Mouse (Mus musculus) kidney, embryonic 16.5 days (tissue): Measurements from ENCODE around the gene Ttc27. TPM values are rescaled to one million over a fixed set of nuclear protein-coding genes. Genes with fewer than 3 reads are reported as not detected.

Experiments used
- ATAC-seq: fragments of 200-750 bp; cut with Nextera tagmentation; 2 replicates; pipeline ENCODE4 v1.8.0; 2017; ENCODE audit warnings: moderate TSS enrichment; ENCODE audit not compliant: low FRiP score, low TSS enrichment
- H3K27ac ChIP-seq: fragments of 300-500 bp; sonication (generic); 2 replicates; pipeline ENCODE4 v1.5.1; 2014; ENCODE audit warnings: low read length
- H3K27me3 ChIP-seq: fragments of 300-500 bp; sonication (generic); 2 replicates; pipeline ENCODE4 v1.6.1; 2014; ENCODE audit warnings: low read length, control low read depth, mixed read lengths; ENCODE audit not compliant: insufficient read depth
- H3K36me3 ChIP-seq: fragments of 300-500 bp; sonication (generic); 2 replicates; pipeline ENCODE4 v1.6.1; 2014; ENCODE audit warnings: low read length, control low read depth, mixed read lengths; ENCODE audit not compliant: insufficient read depth
- H3K4me1 ChIP-seq: fragments of 300-500 bp; sonication (generic); 2 replicates; pipeline ENCODE4 v1.6.1; 2014; ENCODE audit warnings: low read length, control low read depth, mixed read lengths; ENCODE audit not compliant: insufficient read depth
- H3K4me2 ChIP-seq: fragments of 300-500 bp; sonication (generic); replicated peaks from 2 replicates; pipeline ENCODE4 v1.6.1; 2014; ENCODE audit warnings: low read depth, low read length
- H3K4me3 ChIP-seq: fragments of 300-500 bp; sonication (generic); 2 replicates; pipeline ENCODE4 v1.5.1; 2014; ENCODE audit warnings: mild to moderate bottlenecking, low read length
- H3K9ac ChIP-seq: fragments of 300-500 bp; sonication (generic); replicated peaks from 2 replicates; pipeline ENCODE4 v1.6.1; 2014; ENCODE audit warnings: low read length
- H3K9me3 ChIP-seq: fragments of 300-500 bp; sonication (generic); 2 replicates; pipeline ENCODE4 v1.6.1; 2016; ENCODE audit warnings: low read length, control low read depth
- WGBS: fragments of 180-500 bp; shearing (Covaris S2); extraction: QIAGEN DNeasy Blood & Tissue Kit; methylation state at CpG from one replicate; pipeline ENCODE4 v1.1.7; 2014; 5-methylcytosine and 5-hydroxymethylcytosine counted together
- polyA plus RNA-seq: library from polyadenylated mRNA; unstranded; fragments of >200 nt; fragmentation: Nextera tagmentation; extraction: Ambion mirVana; gene quantifications from 2 replicates; pipeline ENCODE4 v1.2.1, GENCODE M21; 2015

The Ttc27 gene
- polyA plus RNA-seq, 1 experiment from 2014 or later: 28.8 TPM

- H3K4me1 ChIP-seq: no peaks in the 10 kb centered on the region
- H3K9me3 ChIP-seq: no peaks in the 10 kb centered on the region
- H3K4me2 ChIP-seq: no peak overlapping the region
- ATAC-seq: no peak
- no peak overlapping the region for H3K4me3 ChIP-seq
- H3K27me3 ChIP-seq: no peaks in the 10 kb centered on the region
- no peak overlapping the region for H3K27ac ChIP-seq
- no peak overlapping the region for H3K9ac ChIP-seq
- H3K36me3 ChIP-seq: peaks cover 22% of the 10 kb centered on the region; the same call in 1 of the 2 replicates
- 82% methylated on average over 5 of the region's 5 CpGs for WGBS
Measured at GRCm38 (mm10) chr17:74705480-74705879, 12.1 kb upstream of the Ttc27 start.

DNA sequence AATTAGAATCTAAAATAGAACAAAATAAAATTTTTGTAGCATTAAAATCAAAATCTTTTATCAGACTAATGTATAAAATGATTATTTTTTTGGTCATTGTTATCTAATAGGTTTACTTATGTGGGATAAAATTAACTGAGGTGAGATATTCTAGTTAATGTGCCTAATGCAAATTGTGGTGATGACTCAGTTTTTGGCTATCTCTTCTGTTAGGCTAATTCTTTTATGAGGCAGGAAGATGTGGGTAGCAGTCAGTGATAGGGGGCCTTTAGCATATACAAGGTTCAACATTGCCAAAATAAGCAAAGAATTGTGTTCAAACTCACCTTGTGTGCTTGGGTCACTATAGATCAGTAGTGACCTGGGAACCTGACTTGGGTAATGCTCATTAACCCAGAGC, 10.9 kb upstream of the Ttc27 start:
- Histone ChIP-seq H3K27ac (no peak overlapping the region), H3K36me3 (peaks cover 16% of the 10 kb centered on the region; the same call in 1 of the 2 replicates), H3K4me1 (no peaks in the 10 kb centered on the region), H3K4me2 (no peak overlapping the region), H3K4me3 (no peak overlapping the region), H3K27me3 (no peaks in the 10 kb centered on the region), H3K9ac (no peak overlapping the region), H3K9me3 (no peaks in the 10 kb centered on the region)
- no peak for ATAC-seq

GRCm38 (mm10) chr17:74707637-74708152, 9.8 kb upstream of the Ttc27 start:
- WGBS: 85% methylated on average over 7 of the region's 7 CpGs

GRCm38 (mm10) chr17:74710731-74711130, 6.8 kb upstream of the Ttc27 start:
- Histone ChIP-seq H3K4me2 (no peak overlapping the region), H3K4me3 (no peak overlapping the region), H3K27me3 (no peaks in the 10 kb centered on the region), H3K36me3 (no peaks in the 10 kb centered on the region), H3K9ac (no peak overlapping the region), H3K4me1 (no peaks in the 10 kb centered on the region), H3K9me3 (no peaks in the 10 kb centered on the region), H3K27ac (no peak overlapping the region)
- 67% methylated on average over 4 of the region's 4 CpGs for WGBS
- ATAC-seq: peak; percentile 42; the same call in 1 of the 2 replicates

More at GRCm38 (mm10) chr17:74707637-74708152, 9.8 kb upstream of the Ttc27 start:
- ATAC-seq: no peak
- Histone ChIP-seq H3K9ac (no peak overlapping the region), H3K4me3 (no peak overlapping the region), H3K9me3 (no peaks in the 10 kb centered on the region), H3K4me2 (no peak overlapping the region), H3K36me3 (peaks cover 10% of the 10 kb centered on the region; the same call in 1 of the 2 replicates), H3K4me1 (no peaks in the 10 kb centered on the region), H3K27me3 (no peaks in the 10 kb centered on the region), H3K27ac (no peak overlapping the region)

- Histone ChIP-seq H3K9me3 (no peaks in the 10 kb centered on the region), H3K4me3 (no peak overlapping the region), H3K36me3 (no peaks in the 10 kb centered on the region), H3K9ac (no peak overlapping the region), H3K27ac (no peak overlapping the region), H3K27me3 (no peaks in the 10 kb centered on the region), H3K4me2 (no peak overlapping the region), H3K4me1 (no peaks in the 10 kb centered on the region)
- no peak for ATAC-seq
- WGBS: 84% methylated on average over 8 of the region's 8 CpGs
Measured at GRCm38 (mm10) chr17:74711627-74712026, 5.9 kb upstream of the Ttc27 start.

GRCm38 (mm10) chr17:74715128-74715527, 2.4 kb upstream of the Ttc27 start:
- WGBS: 59% methylated on average over 3 of the region's 3 CpGs
- H3K27ac ChIP-seq: no peak overlapping the region
- no peak overlapping the region for H3K9ac ChIP-seq
- H3K4me2 ChIP-seq: no peak overlapping the region
- ATAC-seq: no peak
- no peak overlapping the region for H3K4me3 ChIP-seq
- no peaks in the 10 kb centered on the region for H3K27me3 ChIP-seq
- no peaks in the 10 kb centered on the region for H3K9me3 ChIP-seq
- 0 out of 2 replicates have a peak, but pooled peaks cover 3% of the 10 kb centered on the region for H3K4me1 ChIP-seq
- H3K36me3 ChIP-seq: no peaks in the 10 kb centered on the region

- Histone ChIP-seq H3K4me3 (no peak overlapping the region), H3K27ac (no peak overlapping the region), H3K4me2 (no peak overlapping the region), H3K27me3 (no peaks in the 10 kb centered on the region), H3K9ac (no peak overlapping the region), H3K4me1 (0 out of 2 replicates have a peak, but pooled peaks cover 3% of the 10 kb centered on the region), H3K36me3 (no peaks in the 10 kb centered on the region), H3K9me3 (no peaks in the 10 kb centered on the region)
- ATAC-seq: no peak
- WGBS: 63% methylated on average over 1 of the region's 1 CpGs
Measured at GRCm38 (mm10) chr17:74715724-74716123, 1.8 kb upstream of the Ttc27 start.

DNA sequence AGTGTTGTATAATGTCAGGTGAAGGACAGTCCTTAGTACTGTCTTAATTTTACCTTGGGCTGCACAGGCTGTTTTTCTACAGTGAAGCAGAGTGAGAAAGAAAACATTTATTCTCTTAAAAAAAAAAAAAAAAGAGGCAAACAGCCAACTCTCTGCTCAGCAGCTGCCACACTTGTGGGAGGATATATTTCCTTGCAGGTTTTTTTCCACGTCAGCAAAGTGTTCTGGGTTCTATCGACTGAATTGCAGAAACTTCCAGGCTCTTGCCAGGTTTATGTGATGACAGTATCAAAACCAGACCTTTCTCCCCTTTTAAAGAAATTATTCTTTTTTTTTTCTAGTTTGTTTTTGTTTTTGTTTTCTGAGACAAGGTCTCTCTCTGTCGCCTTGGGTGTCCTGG, 889 bp upstream of the Ttc27 start:
- ATAC-seq: no peak
- H3K9ac ChIP-seq: no peak overlapping the region; the same call in 1 of the 2 replicates
- H3K36me3 ChIP-seq: no peaks in the 10 kb centered on the region
- no peak overlapping the region for H3K27ac ChIP-seq
- H3K27me3 ChIP-seq: no peaks in the 10 kb centered on the region
- 0 out of 2 replicates have a peak, but pooled peaks cover 3% of the 10 kb centered on the region for H3K4me1 ChIP-seq
- no peaks in the 10 kb centered on the region for H3K9me3 ChIP-seq
- peak overlapping the region; percentile 88 for H3K4me2 ChIP-seq
- WGBS: 47% methylated on average over 3 of the region's 3 CpGs
- H3K4me3 ChIP-seq: no peak overlapping the region; the same call in 1 of the 2 replicates

DNA sequence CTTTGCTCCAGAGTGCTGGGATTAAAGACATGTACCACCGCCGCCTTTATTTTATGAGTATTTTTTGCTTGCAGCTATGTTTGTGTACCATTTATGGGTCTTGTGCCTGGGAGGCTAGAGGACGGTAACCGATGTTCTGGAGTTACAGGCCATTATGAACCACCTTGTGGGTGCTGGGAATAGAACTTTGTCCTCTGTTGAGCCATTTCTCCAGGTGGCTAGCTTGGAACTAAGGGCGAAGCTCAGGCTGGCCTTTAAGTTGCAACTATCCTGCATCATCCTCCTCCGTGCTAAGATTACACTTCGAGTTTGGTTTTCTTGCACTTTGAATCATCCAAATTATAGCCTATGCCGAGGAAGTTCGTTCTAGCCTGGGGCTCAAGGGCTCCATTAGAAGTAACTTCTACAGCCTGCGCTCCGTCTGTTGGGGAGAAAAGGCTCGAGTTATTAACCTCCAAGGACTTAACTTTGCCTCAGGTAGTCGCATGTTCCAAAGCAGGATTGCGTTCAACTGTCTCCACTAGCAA, 378 bp upstream of the Ttc27 start:
- Histone ChIP-seq H3K9ac (peak overlapping the region; percentile 77), H3K27me3 (no peaks in the 10 kb centered on the region), H3K9me3 (no peaks in the 10 kb centered on the region), H3K4me3 (peak overlapping the region; percentile 80), H3K27ac (peak overlapping the region; percentile 36), H3K36me3 (peaks cover 4% of the 10 kb centered on the region; the same call in 1 of the 2 replicates), H3K4me1 (0 out of 2 replicates have a peak, but pooled peaks cover 3% of the 10 kb centered on the region), H3K4me2 (peak overlapping the region; percentile 88)
- ATAC-seq: peak; percentile 46
- 6% methylated on average over 14 of the region's 14 CpGs for WGBS

GRCm38 (mm10) chr17:74732872-74733271, 15.3 kb downstream of the Ttc27 start:
- no peak for ATAC-seq
- Histone ChIP-seq H3K9me3 (no peaks in the 10 kb centered on the region), H3K4me2 (no peak overlapping the region), H3K4me1 (no peaks in the 10 kb centered on the region), H3K27me3 (no peaks in the 10 kb centered on the region), H3K36me3 (peaks cover 9% of the 10 kb centered on the region; the same call in 1 of the 2 replicates), H3K27ac (no peak overlapping the region), H3K9ac (no peak overlapping the region), H3K4me3 (no peak overlapping the region)
